Mouse (Mus musculus): ENCODE results near the gene Ugt1a1. TPM values are rescaled to one million over a fixed set of nuclear protein-coding genes. Genes with fewer than 3 reads are reported as not detected.

Gene Ugt1a1
- polyA plus RNA-seq, 1 experiment from 2014 or later: 0.61 TPM

- no peak for ATAC-seq (ENCODE audit: low FRiP score, low TSS enrichment)
- Histone ChIP-seq H3K4me2 (replicated peaks; ENCODE audit: low read depth, low read length) (no peak overlapping the region), H3K27ac (ENCODE audit: low read depth, low read length) (no peak overlapping the region), H3K9me3 (ENCODE audit: control insufficient read depth, low read length) (peaks cover 89% of the 10 kb centered on the region), H3K27me3 (ENCODE audit: control insufficient read depth, insufficient read depth, low read length) (no peaks in the 10 kb centered on the region), H3K36me3 (ENCODE audit: control insufficient read depth, insufficient read depth, low read length) (no peaks in the 10 kb centered on the region), H3K9ac (ENCODE audit: low read depth, low read length) (no peak overlapping the region), H3K4me1 (ENCODE audit: control insufficient read depth, insufficient read depth, low read length) (no peaks in the 10 kb centered on the region), H3K4me3 (ENCODE audit: low read length) (no peak overlapping the region)
- 78% methylated on average over 5 of the region's 5 CpGs for WGBS
These were observed 25.6 kb downstream of the Ugt1a1 start for GRCm38 (mm10) chr1:88237311-88237710.

- Histone ChIP-seq H3K4me1 (ENCODE audit: control insufficient read depth, insufficient read depth, low read length) (no peaks in the 10 kb centered on the region), H3K9ac (ENCODE audit: low read depth, low read length) (no peak overlapping the region), H3K36me3 (ENCODE audit: control insufficient read depth, insufficient read depth, low read length) (no peaks in the 10 kb centered on the region), H3K27me3 (ENCODE audit: control insufficient read depth, insufficient read depth, low read length) (no peaks in the 10 kb centered on the region), H3K27ac (ENCODE audit: low read depth, low read length) (no peak overlapping the region), H3K4me2 (replicated peaks; ENCODE audit: low read depth, low read length) (no peak overlapping the region), H3K9me3 (ENCODE audit: control insufficient read depth, low read length) (peaks cover 88% of the 10 kb centered on the region), H3K4me3 (ENCODE audit: low read length) (no peak overlapping the region)
- 0 out of 2 replicates have a peak, but pooled peaks have one; percentile 0 for ATAC-seq (ENCODE audit: low FRiP score, low TSS enrichment)
- 76% methylated on average over 6 of the region's 6 CpGs for WGBS
These were observed 27.0 kb downstream of the Ugt1a1 start for GRCm38 (mm10) chr1:88238771-88239170.

DNA sequence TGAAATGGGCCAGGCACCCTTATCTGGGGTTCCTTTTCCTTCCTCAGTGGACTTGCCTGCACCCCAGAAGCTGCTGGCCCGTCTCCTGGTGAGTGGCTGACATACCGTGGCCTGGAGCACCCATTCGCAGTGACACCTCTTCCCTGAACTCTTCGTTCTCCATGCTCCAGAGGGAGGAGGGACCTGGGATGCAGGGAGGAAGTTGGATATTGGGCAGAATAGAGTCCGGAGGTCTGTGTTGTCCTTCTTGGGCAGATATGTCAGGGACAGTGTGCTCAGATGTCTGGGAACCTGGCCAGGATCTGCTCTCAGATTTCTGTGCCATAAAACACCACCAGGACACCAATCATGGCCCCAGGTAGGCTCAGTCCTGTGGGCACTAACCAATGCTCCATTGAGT lies 28.3 kb downstream of the Ugt1a1 start:
- no peak overlapping the region for H3K27ac ChIP-seq (ENCODE audit: low read depth, low read length)
- peaks cover 88% of the 10 kb centered on the region for H3K9me3 ChIP-seq (ENCODE audit: control insufficient read depth, low read length)
- H3K9ac ChIP-seq (ENCODE audit: low read depth, low read length): no peak overlapping the region
- no peaks in the 10 kb centered on the region for H3K36me3 ChIP-seq (ENCODE audit: control insufficient read depth, insufficient read depth, low read length)
- H3K27me3 ChIP-seq (ENCODE audit: control insufficient read depth, insufficient read depth, low read length): no peaks in the 10 kb centered on the region
- ATAC-seq (ENCODE audit: low FRiP score, low TSS enrichment): no peak
- no peaks in the 10 kb centered on the region for H3K4me1 ChIP-seq (ENCODE audit: control insufficient read depth, insufficient read depth, low read length)
- no peak overlapping the region for H3K4me3 ChIP-seq (ENCODE audit: low read length)
- 74% methylated on average over 5 of the region's 5 CpGs for WGBS
- H3K4me2 ChIP-seq (replicated peaks; ENCODE audit: low read depth, low read length): no peak overlapping the region

DNA sequence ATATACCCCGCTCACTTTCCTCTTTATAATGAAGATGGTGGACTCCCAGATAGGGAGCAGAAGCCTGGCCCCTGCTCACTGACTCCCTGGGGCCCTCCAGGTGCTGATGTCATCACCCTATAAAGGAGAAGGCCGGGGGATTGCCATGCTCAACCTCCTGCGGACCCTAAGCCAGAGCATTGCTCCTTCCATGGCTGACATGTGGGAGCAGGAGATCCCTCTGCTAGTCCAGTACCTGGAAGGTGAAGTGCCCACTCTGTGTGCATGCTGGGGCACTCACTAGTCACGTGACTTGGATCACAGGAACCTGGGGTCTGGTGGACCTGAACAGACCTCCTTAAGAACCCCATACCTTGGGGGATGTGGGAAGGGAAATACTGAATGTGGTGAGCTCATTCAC lies 28.8 kb downstream of the Ugt1a1 start:
- Histone ChIP-seq H3K27me3 (ENCODE audit: control insufficient read depth, insufficient read depth, low read length) (no peaks in the 10 kb centered on the region), H3K4me2 (replicated peaks; ENCODE audit: low read depth, low read length) (no peak overlapping the region), H3K27ac (ENCODE audit: low read depth, low read length) (no peak overlapping the region), H3K4me3 (ENCODE audit: low read length) (no peak overlapping the region), H3K36me3 (ENCODE audit: control insufficient read depth, insufficient read depth, low read length) (no peaks in the 10 kb centered on the region), H3K4me1 (ENCODE audit: control insufficient read depth, insufficient read depth, low read length) (no peaks in the 10 kb centered on the region), H3K9me3 (ENCODE audit: control insufficient read depth, low read length) (peaks cover 88% of the 10 kb centered on the region), H3K9ac (ENCODE audit: low read depth, low read length) (no peak overlapping the region)
- ATAC-seq (ENCODE audit: low FRiP score, low TSS enrichment): no peak; the same call in 1 of the 2 replicates
- WGBS: 74% methylated on average over 4 of the region's 4 CpGs

DNA sequence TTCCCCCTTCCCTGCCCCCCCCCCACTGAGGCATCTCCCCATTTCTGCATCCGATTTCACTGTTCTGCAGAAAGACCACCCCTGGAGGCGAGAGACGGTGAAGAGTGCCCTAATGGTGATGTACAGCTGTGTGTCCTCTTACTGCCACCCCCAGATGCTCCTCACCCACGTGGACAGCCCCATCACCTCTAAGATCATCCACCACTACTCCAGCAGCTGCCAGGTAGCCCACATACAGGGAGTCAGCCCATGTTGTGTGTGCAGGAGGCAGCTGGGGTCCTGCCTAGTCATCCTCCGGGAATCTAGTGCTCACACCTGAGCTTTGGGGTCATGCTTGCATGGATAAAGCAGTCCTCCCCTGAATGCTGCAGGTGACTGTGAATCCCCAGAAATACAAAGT lies 32.1 kb downstream of the Ugt1a1 start:
- Histone ChIP-seq H3K9me3 (ENCODE audit: control insufficient read depth, low read length) (peaks cover 89% of the 10 kb centered on the region), H3K4me3 (ENCODE audit: low read length) (no peak overlapping the region), H3K36me3 (ENCODE audit: control insufficient read depth, insufficient read depth, low read length) (no peaks in the 10 kb centered on the region), H3K4me1 (ENCODE audit: control insufficient read depth, insufficient read depth, low read length) (no peaks in the 10 kb centered on the region), H3K27ac (ENCODE audit: low read depth, low read length) (no peak overlapping the region), H3K9ac (ENCODE audit: low read depth, low read length) (no peak overlapping the region), H3K4me2 (replicated peaks; ENCODE audit: low read depth, low read length) (no peak overlapping the region), H3K27me3 (ENCODE audit: control insufficient read depth, insufficient read depth, low read length) (no peaks in the 10 kb centered on the region)
- no peak for ATAC-seq (ENCODE audit: low FRiP score, low TSS enrichment)
- WGBS: 61% methylated on average over 5 of the region's 5 CpGs

GRCm38 (mm10) chr1:88245881-88246280 lies 34.1 kb downstream of the Ugt1a1 start:
- no peaks in the 10 kb centered on the region for H3K27me3 ChIP-seq (ENCODE audit: control insufficient read depth, insufficient read depth, low read length)
- ATAC-seq (ENCODE audit: low FRiP score, low TSS enrichment): no peak
- H3K27ac ChIP-seq (ENCODE audit: low read depth, low read length): no peak overlapping the region
- H3K9me3 ChIP-seq (ENCODE audit: control insufficient read depth, low read length): peaks cover 87% of the 10 kb centered on the region
- no peaks in the 10 kb centered on the region for H3K36me3 ChIP-seq (ENCODE audit: control insufficient read depth, insufficient read depth, low read length)
- no peak overlapping the region for H3K4me3 ChIP-seq (ENCODE audit: low read length)
- no peak overlapping the region for H3K9ac ChIP-seq (ENCODE audit: low read depth, low read length)
- no peak overlapping the region for H3K4me2 ChIP-seq (replicated peaks; ENCODE audit: low read depth, low read length)
- no peaks in the 10 kb centered on the region for H3K4me1 ChIP-seq (ENCODE audit: control insufficient read depth, insufficient read depth, low read length)
- WGBS: 77% methylated on average over 6 of the region's 6 CpGs

DNA sequence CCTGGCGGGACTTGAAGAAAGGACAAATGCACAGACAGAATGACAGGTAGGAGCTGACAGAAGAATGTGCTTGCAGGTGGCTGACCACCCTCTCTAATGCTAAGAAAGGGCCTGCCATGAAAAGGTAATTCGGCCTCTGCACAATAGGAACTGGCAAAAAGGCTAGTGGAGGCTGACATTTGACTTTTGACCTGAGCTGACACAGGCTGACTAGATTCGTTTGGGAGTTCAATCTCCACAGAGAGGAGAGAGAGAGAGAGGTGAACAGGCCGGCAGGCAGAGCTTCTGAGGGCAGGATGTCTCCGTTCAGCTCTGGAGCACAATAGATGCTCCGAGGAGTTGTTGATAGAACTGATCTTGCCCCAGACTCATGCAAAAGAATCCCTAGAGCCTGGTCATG lies 34.6 kb downstream of the Ugt1a1 start:
- H3K4me1 ChIP-seq (ENCODE audit: control insufficient read depth, insufficient read depth, low read length): no peaks in the 10 kb centered on the region
- H3K9ac ChIP-seq (ENCODE audit: low read depth, low read length): no peak overlapping the region
- no peak overlapping the region for H3K27ac ChIP-seq (ENCODE audit: low read depth, low read length)
- no peaks in the 10 kb centered on the region for H3K27me3 ChIP-seq (ENCODE audit: control insufficient read depth, insufficient read depth, low read length)
- H3K36me3 ChIP-seq (ENCODE audit: control insufficient read depth, insufficient read depth, low read length): no peaks in the 10 kb centered on the region
- WGBS: 52% methylated on average over 6 of the region's 6 CpGs
- H3K4me3 ChIP-seq (ENCODE audit: low read length): no peak overlapping the region
- no peak for ATAC-seq (ENCODE audit: low FRiP score, low TSS enrichment)
- no peak overlapping the region for H3K4me2 ChIP-seq (replicated peaks; ENCODE audit: low read depth, low read length)
- peaks cover 83% of the 10 kb centered on the region for H3K9me3 ChIP-seq (ENCODE audit: control insufficient read depth, low read length)

DNA sequence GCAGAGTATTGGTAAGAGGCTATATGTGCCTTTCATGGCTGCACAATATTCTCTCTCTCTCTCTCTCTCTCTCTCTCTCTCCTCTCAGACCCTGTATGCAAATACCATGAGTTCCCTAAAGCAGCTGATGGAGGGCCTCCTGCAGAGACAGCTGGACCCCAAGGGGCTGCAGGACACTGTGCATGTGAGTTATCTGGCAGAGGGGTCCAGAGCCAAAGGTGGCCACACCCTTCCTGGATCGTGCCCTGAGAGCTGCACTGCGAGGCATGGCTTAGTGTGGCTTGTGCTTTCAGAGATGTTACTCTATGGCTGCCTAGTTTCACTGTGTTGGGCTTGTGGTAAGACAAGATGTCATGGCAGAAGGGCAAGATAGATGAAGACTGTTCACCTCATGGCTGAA lies 35.9 kb downstream of the Ugt1a1 start:
- 46% methylated on average over 2 of the region's 2 CpGs for WGBS
- Histone ChIP-seq H3K4me2 (replicated peaks; ENCODE audit: low read depth, low read length) (no peak overlapping the region), H3K9ac (ENCODE audit: low read depth, low read length) (no peak overlapping the region), H3K4me3 (ENCODE audit: low read length) (no peak overlapping the region), H3K4me1 (ENCODE audit: control insufficient read depth, insufficient read depth, low read length) (no peaks in the 10 kb centered on the region), H3K9me3 (ENCODE audit: control insufficient read depth, low read length) (peaks cover 84% of the 10 kb centered on the region), H3K27me3 (ENCODE audit: control insufficient read depth, insufficient read depth, low read length) (no peaks in the 10 kb centered on the region), H3K27ac (ENCODE audit: low read depth, low read length) (no peak overlapping the region), H3K36me3 (ENCODE audit: control insufficient read depth, insufficient read depth, low read length) (no peaks in the 10 kb centered on the region)
- no peak for ATAC-seq (ENCODE audit: low FRiP score, low TSS enrichment)

DNA sequence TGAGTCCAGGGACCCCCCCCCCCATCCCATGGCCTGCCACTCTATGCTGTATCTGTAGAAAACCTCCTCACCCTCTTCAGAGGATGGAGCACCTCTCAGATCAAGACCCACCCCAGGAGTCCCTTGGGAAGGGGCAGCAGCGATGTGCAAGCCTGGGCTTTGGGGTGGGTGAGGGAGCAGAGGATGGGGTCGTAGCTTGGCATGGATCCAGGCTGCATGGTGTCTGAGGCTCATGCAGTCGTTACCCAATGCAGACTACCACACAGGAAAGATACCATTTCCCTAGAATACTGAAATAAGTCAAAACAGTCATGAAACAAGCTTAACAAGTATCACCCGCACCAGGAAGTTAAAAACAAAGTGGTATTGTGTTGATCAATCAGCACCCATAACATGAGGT lies 36.9 kb downstream of the Ugt1a1 start:
- no peak overlapping the region for H3K4me2 ChIP-seq (replicated peaks; ENCODE audit: low read depth, low read length)
- H3K4me1 ChIP-seq (ENCODE audit: control insufficient read depth, insufficient read depth, low read length): no peaks in the 10 kb centered on the region
- ATAC-seq (ENCODE audit: low FRiP score, low TSS enrichment): no peak
- no peak overlapping the region for H3K9ac ChIP-seq (ENCODE audit: low read depth, low read length)
- no peaks in the 10 kb centered on the region for H3K36me3 ChIP-seq (ENCODE audit: control insufficient read depth, insufficient read depth, low read length)
- peaks cover 83% of the 10 kb centered on the region for H3K9me3 ChIP-seq (ENCODE audit: control insufficient read depth, low read length)
- H3K27me3 ChIP-seq (ENCODE audit: control insufficient read depth, insufficient read depth, low read length): no peaks in the 10 kb centered on the region
- H3K4me3 ChIP-seq (ENCODE audit: low read length): no peak overlapping the region
- WGBS: 72% methylated on average over 4 of the region's 4 CpGs
- no peak overlapping the region for H3K27ac ChIP-seq (ENCODE audit: low read depth, low read length)

DNA sequence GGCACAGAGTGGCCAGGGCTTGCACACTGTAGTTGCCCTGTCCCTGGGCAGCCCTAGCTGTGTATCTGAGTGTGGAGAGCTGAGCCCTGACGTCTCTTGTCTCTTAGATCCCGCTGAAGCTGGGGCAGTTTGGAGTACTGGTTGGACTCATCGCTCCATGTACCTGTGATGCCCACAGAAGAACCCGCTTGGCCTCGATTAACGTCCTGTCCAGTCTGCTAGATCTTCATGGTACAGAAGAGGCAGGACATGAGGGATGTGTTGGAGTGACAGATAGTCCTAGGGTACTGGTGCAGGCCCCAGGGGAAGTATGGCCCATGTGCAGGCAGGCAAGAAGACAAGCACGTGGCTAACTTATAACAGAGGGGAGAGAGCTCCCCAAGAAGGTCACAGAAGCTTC lies 37.8 kb downstream of the Ugt1a1 start:
- H3K9me3 ChIP-seq (ENCODE audit: control insufficient read depth, low read length): peaks cover 81% of the 10 kb centered on the region
- no peak overlapping the region for H3K9ac ChIP-seq (ENCODE audit: low read depth, low read length)
- no peak overlapping the region for H3K4me3 ChIP-seq (ENCODE audit: low read length)
- no peak for ATAC-seq (ENCODE audit: low FRiP score, low TSS enrichment)
- H3K36me3 ChIP-seq (ENCODE audit: control insufficient read depth, insufficient read depth, low read length): no peaks in the 10 kb centered on the region
- 80% methylated on average over 7 of the region's 7 CpGs for WGBS
- H3K27me3 ChIP-seq (ENCODE audit: control insufficient read depth, insufficient read depth, low read length): no peaks in the 10 kb centered on the region
- no peak overlapping the region for H3K27ac ChIP-seq (ENCODE audit: low read depth, low read length)
- no peak overlapping the region for H3K4me2 ChIP-seq (replicated peaks; ENCODE audit: low read depth, low read length)
- no peaks in the 10 kb centered on the region for H3K4me1 ChIP-seq (ENCODE audit: control insufficient read depth, insufficient read depth, low read length)

All from kidney, embryonic 14.5 days (tissue).